Mouse (Mus musculus) liver, embryonic 14.5 days (tissue): ENCODE results near the gene Lrrc75a.

Source experiments
- CTCF ChIP-seq: IDR thresholded peaks from 2 replicates; pipeline ENCODE4 v1.5.1; 2016; ENCODE audit warnings: antibody characterized with exemption, low read depth, control low read depth
- EP300 ChIP-seq: IDR thresholded peaks from 2 replicates; pipeline ENCODE4 v1.6.1; 2016; ENCODE audit warnings: antibody characterized with exemption, low read depth

- TF ChIP-seq CTCF (no peak), EP300 (no peak)
Measured at GRCm38 (mm10) chr11:62642023-62642844, 6.1 kb downstream of the Lrrc75a start.
